Mouse (Mus musculus) brain, embryonic 14.5 days (tissue): Measurements from ENCODE around the gene Prcd.

ENCODE experiments used
- CTCF ChIP-seq: fragments of 200-500 bp; IDR thresholded peaks from 2 replicates; pipeline ENCODE4 v1.5.1; 2012; ENCODE audit warnings: inconsistent platforms, mild to moderate bottlenecking, moderate library complexity, borderline replicate concordance; ENCODE audit not compliant: insufficient read depth, insufficient read length; ENCODE audit errors: extremely low read depth
- POLR2A ChIP-seq: fragments of 200-500 bp; IDR thresholded peaks from 2 replicates; pipeline ENCODE4 v1.6.1; 2012; ENCODE audit warnings: mild to moderate bottlenecking, inconsistent platforms, borderline replicate concordance; ENCODE audit not compliant: poor library complexity, insufficient read depth, insufficient read length, severe bottlenecking; ENCODE audit errors: extremely low read depth

DNA sequence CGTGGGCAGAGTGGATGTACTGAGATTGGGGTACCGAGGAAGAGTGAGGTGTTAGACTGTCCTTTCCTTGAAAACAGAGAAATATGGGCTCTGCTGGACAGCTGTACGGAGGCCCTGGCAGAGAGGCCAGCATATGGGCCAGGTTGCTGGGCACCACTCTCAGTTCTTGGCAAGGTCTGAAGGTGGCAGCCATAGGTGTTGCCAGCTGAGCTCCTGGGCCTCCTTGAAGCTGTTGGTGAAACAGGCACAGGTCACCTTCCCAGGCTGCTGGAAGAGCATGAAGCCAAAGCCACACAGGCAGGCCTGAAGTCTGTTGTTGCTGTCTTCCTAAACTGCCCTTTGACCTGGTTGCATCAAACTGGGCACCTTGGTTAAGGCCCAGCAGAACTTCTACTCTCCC is 11.6 kb upstream of the Prcd start:
- TF ChIP-seq POLR2A (no peak), CTCF (no peak)
